Mouse (Mus musculus) c-Kit-positive CD71-negative TER-119-negative erythroid progenitor cells, embryonic 14.5 days (primary cell): ENCODE measurements around the gene Tnfrsf1b.

ENCODE experiments used
- DNase-seq: peaks from one replicate; pipeline ENCODE4 v3.0.0-alpha.2; 2013; ENCODE audit warnings: low read depth

The Tnfrsf1b gene

DNA sequence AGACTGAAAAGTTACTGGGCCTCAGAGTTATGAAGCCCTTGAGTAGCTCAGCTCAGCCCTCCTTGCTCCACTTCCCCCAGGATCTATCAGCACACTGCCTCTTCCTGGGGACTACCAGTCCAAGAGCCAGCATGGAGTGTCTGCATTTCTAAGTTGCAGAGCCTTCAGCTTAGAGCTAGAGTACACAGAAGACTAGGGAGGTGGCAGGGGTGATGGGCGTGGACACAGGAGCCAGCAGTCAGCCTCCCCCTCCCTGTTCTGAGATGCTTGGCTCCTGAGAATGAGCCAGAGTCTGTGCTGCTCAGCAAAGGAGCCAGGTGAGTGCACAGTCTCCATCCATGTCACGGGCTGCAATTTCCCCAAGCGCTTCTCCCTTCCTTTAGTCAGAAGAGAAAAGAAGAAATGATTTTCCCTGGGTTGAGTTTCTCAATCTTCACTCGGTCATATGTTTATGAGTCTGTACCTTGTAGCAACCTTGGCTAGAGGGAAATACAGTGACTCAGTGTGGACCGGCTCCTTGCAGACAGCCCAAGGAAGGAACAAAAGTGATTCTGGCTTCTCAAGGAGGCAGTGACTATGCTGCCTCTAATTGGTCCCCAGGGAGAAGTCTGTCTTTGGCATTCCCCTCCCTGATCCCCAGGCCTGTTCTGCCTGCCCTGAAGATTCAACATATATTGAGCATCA, 11.2 kb upstream of the Tnfrsf1b start:
- DNase-seq: no peak

DNA sequence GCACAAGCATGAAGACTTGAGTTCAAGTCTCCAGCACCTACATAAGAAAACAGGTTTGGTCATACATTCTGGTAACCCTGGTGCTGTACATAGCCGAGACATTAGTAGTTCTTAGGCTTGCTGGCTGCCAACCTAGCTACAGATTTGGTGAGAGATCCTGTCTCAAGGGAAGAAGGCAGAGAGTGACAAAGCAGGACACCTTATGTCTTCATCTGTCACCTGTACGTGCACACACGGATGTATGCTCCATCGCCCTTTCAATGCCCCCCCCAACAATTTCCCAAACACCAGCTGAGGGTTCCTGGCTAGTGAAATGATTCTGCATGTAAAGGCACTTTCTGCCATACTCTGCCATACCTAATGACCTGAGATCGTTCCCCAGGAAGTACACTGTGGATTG, 9.5 kb upstream of the Tnfrsf1b start:
- DNase-seq: no peak

DNA sequence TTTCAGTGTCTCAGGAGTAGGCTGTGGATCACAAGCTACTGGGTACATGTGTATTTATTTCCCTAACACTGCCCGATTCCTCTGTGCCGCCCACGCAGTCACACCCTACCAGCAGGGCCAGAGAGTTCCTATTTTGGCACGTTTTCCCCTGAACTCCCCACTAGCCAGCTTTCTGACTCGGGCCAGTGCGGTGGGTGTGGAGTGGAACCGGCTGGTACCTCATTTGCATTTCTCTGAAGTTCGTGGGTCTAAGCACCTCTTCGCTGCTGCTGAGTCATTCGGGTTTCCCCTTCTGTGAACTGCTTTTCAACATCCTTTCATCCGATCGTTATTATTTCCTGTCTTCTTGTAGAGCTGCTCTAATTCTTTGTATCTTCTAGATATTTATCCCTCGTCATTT, 7.7 kb upstream of the Tnfrsf1b start:
- DNase-seq: no peak

GRCm38 (mm10) chr4:145252611-145253010, 5.9 kb upstream of the Tnfrsf1b start:
- DNase-seq: no peak

GRCm38 (mm10) chr4:145251546-145251945, 4.9 kb upstream of the Tnfrsf1b start:
- no peak for DNase-seq

- DNase-seq: no peak
These were observed 3.3 kb upstream of the Tnfrsf1b start for GRCm38 (mm10) chr4:145250002-145250401.

DNA sequence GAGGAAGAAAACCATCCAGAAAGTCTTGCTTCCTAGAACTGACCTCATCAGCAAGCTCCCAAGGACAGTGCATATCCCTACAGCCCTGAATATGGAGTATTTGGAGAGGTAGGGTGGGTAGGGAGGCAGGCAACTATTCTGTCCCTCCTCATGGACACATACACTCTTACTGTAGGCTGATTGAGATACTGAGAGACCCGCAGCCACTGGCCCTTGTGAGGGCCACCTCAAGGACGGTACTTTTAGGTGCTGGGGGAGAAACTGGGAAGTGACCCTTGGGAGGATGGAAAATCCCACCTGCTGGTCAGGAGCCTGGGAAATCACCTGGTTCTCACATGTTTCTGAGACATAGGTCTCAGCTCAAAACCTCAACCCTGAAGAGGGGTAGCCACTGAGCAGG, 886 bp upstream of the Tnfrsf1b start:
- no peak for DNase-seq

DNA sequence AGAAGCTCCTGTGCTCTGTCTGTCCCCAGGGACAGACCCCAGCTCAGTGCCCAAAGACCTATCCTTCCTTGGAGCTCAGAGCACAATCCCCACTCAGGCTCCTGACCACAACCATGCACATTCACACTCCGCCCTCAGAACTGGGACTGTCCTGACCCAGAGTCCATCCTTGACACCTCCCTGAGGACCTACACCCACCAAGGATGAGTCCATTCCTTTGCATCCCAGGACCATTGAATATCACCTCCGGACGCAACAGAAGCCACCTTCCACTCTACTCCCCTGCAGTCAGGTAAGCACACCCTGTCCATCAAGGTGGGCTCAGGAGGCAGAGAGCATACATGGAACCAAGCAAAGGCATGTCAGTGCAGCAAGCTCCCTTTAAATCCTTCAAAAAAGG, 1.1 kb downstream of the Tnfrsf1b start:
- no peak for DNase-seq

DNA sequence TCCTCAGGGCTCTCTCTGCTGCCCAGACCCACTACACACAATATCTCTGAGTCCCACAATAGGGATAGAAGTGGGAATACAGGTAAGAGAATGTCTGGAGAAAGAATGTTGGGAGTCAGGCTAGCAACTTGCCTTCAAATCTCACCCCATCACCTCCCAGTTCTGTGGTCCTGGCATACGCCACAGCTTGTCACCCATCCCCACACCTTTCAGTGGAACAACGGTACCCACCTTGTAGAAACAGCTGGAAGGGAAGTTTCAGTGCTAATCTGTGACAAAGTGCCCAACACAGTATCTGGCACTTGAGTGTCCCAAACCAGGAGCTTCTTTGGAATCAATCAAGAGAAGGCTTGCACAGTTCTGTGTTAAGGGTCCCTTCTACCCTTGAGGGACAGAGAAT, 2.0 kb downstream of the Tnfrsf1b start:
- no peak for DNase-seq

DNA sequence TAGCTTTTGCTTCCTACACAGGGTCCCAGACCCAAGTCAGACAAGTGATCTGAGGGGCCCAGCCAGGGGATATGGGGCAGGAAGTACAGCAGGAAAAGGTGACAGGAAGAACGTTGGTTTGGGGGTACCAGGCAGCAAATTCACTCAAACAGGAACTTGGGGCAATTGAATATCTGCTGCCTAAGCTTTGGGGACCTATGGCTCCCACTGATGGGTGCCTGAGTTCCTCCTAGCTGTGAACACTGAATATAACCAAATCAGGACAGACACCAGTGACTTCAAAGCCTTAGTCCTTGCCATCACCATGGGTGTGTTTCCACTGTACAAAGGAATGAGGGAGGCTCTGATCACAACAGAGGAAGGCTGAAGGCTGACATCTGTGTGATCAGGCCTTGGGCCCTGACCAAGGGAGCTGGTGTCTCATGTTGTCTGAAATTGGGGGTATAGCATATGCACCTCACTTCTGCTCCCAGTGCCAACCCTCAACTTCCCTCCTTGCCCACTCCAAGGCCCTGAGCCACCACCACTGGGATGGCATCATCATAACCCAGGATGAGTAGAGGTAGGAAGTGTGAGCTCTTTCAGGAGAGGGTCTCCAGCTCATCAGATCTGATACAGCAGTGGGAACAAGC, 3.8 kb downstream of the Tnfrsf1b start:
- no peak for DNase-seq

GRCm38 (mm10) chr4:145240723-145241231, 5.9 kb downstream of the Tnfrsf1b start:
- no peak for DNase-seq

DNA sequence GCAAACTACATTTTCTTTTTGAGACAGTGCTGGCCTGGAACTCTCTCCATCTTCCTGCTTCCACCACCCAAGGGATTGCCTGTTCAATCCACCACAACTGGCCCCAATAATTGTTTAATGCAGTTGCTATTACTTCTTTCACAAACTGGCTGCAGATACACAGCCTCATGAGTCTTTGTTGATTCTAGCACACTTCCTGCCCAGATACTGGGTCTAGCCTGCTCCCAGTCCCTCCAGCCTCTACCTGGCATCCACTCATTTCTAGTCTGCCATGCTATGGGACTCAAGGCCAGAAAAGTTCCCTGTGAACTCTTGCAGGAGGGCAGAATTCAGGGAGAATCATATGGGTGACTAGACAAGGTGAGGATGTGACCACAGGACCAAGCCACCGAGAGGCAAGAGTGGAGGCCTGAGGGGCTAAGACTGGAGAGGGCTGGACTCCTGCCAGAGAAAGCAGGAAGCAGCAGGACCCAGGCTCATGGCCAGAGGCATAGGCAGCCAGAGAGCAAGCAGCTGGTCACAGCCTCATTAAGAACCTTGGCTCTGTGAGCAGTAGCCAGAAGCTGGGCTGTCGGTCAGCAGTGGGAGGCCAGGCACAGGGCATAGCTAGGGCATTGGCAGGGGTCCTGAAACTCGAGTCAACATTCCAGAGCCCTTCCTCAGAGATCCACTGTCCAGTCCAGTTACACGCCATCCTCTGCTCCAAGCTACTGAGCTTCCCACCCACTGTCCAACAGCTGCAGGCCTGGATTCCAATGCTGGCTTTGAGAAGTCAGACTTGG, 7.4 kb downstream of the Tnfrsf1b start:
- no peak for DNase-seq

GRCm38 (mm10) chr4:145236027-145236426, 10.6 kb downstream of the Tnfrsf1b start:
- no peak for DNase-seq

DNA sequence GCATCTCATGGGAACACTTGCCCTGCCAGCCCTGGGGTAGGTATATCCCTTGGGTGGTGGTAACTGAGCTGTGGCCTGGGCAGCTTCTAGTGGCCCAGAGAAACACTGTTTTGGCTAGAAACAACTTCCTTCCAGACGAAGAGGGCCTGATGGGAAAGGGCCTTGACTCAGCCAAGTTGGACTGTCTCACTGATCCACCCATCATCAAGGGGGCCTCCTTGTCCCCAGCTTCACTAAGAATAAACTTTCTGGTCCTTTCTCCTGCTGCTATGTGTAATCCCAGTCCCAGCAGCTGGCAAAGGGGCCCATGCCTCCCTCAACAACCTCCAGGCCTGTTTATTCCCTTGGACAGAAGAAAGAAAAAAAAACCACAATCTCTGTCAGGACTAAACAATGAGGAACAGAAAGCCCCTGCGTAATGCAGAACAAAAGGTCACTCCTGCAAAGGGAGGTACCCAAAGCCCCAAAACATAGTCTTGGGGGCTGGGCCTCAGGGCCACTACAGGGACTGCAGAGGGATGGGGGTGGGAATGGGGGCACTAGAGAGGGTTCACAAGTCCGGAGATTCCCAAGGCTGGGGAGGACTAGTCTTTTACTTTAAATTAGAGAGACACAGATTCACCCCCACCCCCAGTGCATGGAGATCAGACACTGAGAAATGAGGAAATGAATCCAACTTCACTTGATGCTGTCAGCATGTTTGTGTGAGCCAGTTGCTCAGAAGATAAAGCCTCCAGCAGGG, 13.0 kb downstream of the Tnfrsf1b start:
- DNase-seq: no peak

- no peak for DNase-seq
These were observed 14.9 kb downstream of the Tnfrsf1b start for GRCm38 (mm10) chr4:145231732-145232131.

GRCm38 (mm10) chr4:145230647-145231046, 16.0 kb downstream of the Tnfrsf1b start:
- no peak for DNase-seq

GRCm38 (mm10) chr4:145229524-145230163, 17.0 kb downstream of the Tnfrsf1b start:
- no peak for DNase-seq

GRCm38 (mm10) chr4:145229051-145229450, 17.6 kb downstream of the Tnfrsf1b start:
- no peak for DNase-seq

GRCm38 (mm10) chr4:145224613-145225012, 22.1 kb downstream of the Tnfrsf1b start:
- DNase-seq: no peak

DNA sequence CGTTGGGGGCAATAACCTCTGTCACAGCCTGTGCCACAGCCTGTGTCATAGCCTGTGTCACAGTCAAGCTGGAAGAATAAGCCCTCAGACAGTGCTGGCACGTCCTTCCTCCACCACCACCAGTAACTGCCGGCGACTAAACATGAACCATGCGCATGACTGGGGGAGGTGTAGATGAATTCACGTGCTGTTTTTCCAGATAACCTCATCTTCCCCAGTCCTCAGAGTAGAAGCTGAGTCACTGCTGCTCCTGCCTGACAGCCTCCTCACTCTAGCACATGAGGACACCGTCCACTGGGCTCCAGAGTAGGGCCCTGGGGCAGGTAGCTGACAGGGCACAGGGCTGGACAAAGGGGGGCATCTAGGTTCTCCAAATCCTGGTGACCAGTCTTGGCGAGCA, 24.6 kb downstream of the Tnfrsf1b start:
- DNase-seq: no peak

GRCm38 (mm10) chr4:145221379-145221778, 25.3 kb downstream of the Tnfrsf1b start:
- DNase-seq: no peak

GRCm38 (mm10) chr4:145220001-145220400, 26.7 kb downstream of the Tnfrsf1b start:
- no peak for DNase-seq
